Mouse (Mus musculus) heart, adult 2 months (tissue): Measurements from ENCODE around the gene Id1.

Experiments
- CTCF ChIP-seq: fragments of 200-600 bp; IDR thresholded peaks from 2 replicates; pipeline ENCODE4 v1.8.1; 2022; ENCODE audit warnings: antibody characterized with exemption, mild to moderate bottlenecking, moderate library complexity
- EP300 ChIP-seq: fragments of 200-500 bp; IDR thresholded peaks from 2 replicates; pipeline ENCODE4 v1.6.1; 2011; ENCODE audit warnings: low read depth, low read length, control low read depth; ENCODE audit not compliant: insufficient read depth
- POLR2A ChIP-seq: fragments of 200-500 bp; IDR thresholded peaks from 2 replicates; pipeline ENCODE4 v1.6.1; 2011; ENCODE audit warnings: mild to moderate bottlenecking, low read depth, low read length, control low read depth; ENCODE audit not compliant: insufficient read depth

DNA sequence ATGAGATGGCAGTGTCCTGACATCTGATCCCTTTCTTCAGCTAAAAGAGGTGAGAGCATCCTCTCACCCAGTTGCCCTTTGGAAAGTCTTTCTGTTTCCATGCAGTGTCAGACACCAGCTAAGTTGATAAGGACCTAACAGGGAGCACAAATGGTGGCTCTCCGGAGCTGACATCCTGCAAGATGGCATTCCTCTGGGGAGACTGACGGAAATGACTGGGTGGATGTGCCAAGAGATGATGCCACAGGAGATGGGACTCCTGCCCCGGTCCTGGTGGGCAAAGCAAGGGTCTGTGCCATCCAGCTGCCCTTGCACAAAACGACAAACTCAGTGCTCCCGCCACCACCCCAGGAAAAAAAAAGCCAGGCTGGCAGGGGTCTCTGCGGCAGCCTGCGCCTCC lies 28.9 kb upstream of the Id1 start:
- no peak for TF ChIP-seq POLR2A
- TF ChIP-seq CTCF = no peak
- no peak for TF ChIP-seq EP300
